Mouse (Mus musculus): ENCODE data around the gene Mgme1.

DNA sequence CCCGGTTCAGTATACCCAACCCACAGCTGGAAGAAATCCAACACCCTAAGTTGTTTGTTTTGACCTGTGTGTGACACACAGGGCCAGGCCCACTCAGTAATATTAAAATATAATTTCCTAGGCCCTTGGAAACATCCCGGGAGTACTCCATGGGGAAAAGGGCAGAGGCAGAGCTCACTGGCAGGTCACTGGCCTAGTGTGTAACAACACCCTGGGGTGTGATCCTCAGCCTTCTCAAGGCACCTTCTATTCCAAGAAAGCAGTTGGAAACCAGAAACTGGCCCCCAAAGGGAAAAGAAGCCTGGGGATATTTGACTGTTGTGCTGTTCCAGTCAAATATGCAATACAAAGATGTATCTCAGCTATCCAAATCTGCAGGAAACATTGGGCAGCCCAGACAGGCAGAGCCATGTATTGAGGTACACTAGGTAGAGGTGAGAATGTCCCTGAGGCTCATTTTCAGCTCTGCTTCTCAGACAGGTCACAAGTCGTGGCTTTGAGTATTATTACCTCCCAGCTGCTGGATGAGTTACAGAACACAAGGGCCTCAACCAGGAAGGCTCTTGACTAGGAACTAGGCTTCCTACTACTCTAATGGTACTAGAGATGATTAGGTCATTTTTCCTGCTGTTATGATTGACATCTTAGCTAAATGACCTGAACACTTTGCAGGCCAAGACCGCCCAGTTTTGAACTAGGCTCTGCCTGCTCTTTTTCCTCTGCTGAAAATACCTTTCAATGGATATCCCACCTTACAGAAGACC lies 21.7 kb upstream of the Mgme1 start:
- no peak for TF ChIP-seq CTCF (IDR thresholded peaks at IDR 0.05; ENCODE audit: low read depth)
- TF ChIP-seq EP300 (IDR thresholded peaks at IDR 0.05; ENCODE audit: low read depth), result no peak

Measured in heart, postnatal 0 days (tissue).